Mouse (Mus musculus) ES-Bruce4 (cell line): ENCODE measurements around the gene Manba. TPM values are rescaled to one million over a fixed set of nuclear protein-coding genes. Genes with fewer than 3 reads are reported as not detected.

Experiments used
- H3K27ac ChIP-seq: 2 replicates; pipeline ENCODE4 v1.5.1; 2012; ENCODE audit warnings: low read length, inconsistent platforms; ENCODE audit not compliant: insufficient read depth
- H3K27me3 ChIP-seq: 2 replicates; pipeline ENCODE4 v1.6.1; 2012; ENCODE audit warnings: mild to moderate bottlenecking, low read length, inconsistent platforms; ENCODE audit not compliant: control insufficient read depth, poor library complexity, insufficient read depth, severe bottlenecking
- H3K36me3 ChIP-seq: 2 replicates; pipeline ENCODE4 v1.6.1; 2012; ENCODE audit warnings: inconsistent platforms, mild to moderate bottlenecking, low read length, moderate library complexity; ENCODE audit not compliant: control insufficient read depth, poor library complexity, insufficient read depth, severe bottlenecking
- H3K4me1 ChIP-seq: one replicate; pipeline ENCODE4 v1.8.1; 2011; ENCODE audit warnings: low read length; ENCODE audit not compliant: control insufficient read depth, insufficient read depth
- H3K4me3 ChIP-seq: 2 replicates; pipeline ENCODE4 v1.5.1; 2011; ENCODE audit warnings: low read depth, mild to moderate bottlenecking, low read length
- H3K9ac ChIP-seq: 2 replicates; pipeline ENCODE4 v1.6.1; 2012; ENCODE audit warnings: low read depth, mild to moderate bottlenecking, inconsistent platforms; ENCODE audit not compliant: poor library complexity, severe bottlenecking
- H3K9me3 ChIP-seq: replicated peaks from 2 replicates; pipeline ENCODE4 v1.6.1; 2012; ENCODE audit warnings: mild to moderate bottlenecking, low read length, inconsistent platforms; ENCODE audit not compliant: control insufficient read depth, poor library complexity, insufficient read depth, severe bottlenecking
- CTCF ChIP-seq: IDR thresholded peaks from one replicate; pipeline ENCODE4 v1.8.1; 2011; ENCODE audit warnings: low read depth, low read length
- EP300 ChIP-seq: IDR thresholded peaks from 2 replicates; pipeline ENCODE4 v1.6.1; 2011; ENCODE audit warnings: low read depth, low read length; ENCODE audit not compliant: insufficient read depth
- POLR2A ChIP-seq: IDR thresholded peaks from one replicate; pipeline ENCODE4 v1.8.1; 2011; ENCODE audit warnings: low read length; ENCODE audit not compliant: insufficient read depth
- polyA plus RNA-seq: library from polyadenylated mRNA; stranded (reverse); fragments of >200 nt; gene quantifications from 2 replicates; pipeline ENCODE4 v1.2.4, GENCODE M21; 2011; ENCODE audit warnings: low read depth; ENCODE audit not compliant: missing spikeins, insufficient read depth, insufficient read length

Gene Manba
- polyA plus RNA-seq, 1 experiment, result 122 TPM

DNA sequence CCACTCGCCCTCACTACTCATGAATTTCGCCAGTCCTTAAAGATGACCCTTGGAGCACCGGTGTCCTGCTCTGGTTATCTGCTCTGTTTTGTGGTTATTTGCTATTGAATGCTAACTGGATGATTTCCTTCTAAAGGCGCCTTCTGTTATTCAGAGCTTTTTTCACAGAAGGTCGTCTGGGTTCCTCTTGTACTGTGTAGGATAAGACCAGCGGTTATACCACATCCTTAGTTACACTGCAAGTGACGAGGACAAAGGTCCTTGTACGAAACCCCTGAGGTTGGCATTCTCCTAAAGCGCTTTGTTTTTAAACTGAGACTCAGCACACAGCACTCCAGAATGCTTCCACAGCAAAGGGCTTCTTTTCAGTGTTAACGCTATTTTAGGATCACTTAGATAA, 117.3 kb downstream of the Manba start:
- Histone ChIP-seq H3K36me3 (no peaks in the 10 kb centered on the region), H3K9me3 (no peaks in the 10 kb centered on the region), H3K4me3 (no peak overlapping the region), H3K4me1 (no peaks in the 10 kb centered on the region), H3K27ac (no peak overlapping the region), H3K9ac (no peak overlapping the region), H3K27me3 (no peaks in the 10 kb centered on the region)
- TF ChIP-seq POLR2A, result no peak
- no peak for TF ChIP-seq CTCF
- no peak for TF ChIP-seq EP300

DNA sequence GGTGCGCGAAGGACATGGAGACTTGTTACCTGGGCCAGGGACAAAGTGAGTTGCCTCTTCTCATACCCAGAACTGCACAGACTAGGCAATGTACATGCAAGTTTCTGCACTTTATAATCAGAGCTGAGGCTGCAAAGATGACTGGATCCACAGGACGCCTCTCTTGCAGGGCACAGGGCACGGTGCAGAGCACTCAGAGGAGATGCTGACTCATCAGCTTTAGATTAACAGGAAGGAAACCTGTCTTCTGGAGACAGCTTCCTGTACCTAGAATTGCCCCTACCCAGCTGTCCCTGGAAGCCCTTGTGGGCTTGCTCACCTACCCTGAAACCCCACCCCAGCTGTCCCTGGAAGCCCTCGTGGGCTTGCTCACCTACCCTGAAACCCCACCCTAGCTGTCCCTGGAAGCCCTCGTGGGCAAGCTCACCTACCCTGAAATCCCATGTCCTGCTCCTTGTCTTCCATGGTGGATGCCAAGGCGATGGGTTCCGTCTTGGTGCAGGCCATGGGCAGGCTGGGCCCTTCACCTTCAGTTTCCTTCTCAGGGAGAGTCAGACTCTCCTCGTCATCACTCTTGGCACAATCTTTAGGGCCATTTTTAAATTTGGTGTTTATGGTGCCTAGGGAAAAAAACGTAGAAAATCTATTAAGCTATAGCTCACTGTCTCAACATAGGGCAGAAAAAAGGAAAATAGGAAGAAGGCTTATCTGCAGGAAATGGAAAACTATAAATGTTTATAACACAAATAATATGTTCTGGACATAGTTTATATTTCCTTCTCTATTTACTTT, 119.4 kb downstream of the Manba start:
- Histone ChIP-seq H3K9ac (no peak overlapping the region), H3K27ac (no peak overlapping the region), H3K4me1 (no peaks in the 10 kb centered on the region), H3K4me3 (no peak overlapping the region), H3K27me3 (no peaks in the 10 kb centered on the region), H3K36me3 (no peaks in the 10 kb centered on the region), H3K9me3 (no peaks in the 10 kb centered on the region)
- TF ChIP-seq POLR2A, result no peak

DNA sequence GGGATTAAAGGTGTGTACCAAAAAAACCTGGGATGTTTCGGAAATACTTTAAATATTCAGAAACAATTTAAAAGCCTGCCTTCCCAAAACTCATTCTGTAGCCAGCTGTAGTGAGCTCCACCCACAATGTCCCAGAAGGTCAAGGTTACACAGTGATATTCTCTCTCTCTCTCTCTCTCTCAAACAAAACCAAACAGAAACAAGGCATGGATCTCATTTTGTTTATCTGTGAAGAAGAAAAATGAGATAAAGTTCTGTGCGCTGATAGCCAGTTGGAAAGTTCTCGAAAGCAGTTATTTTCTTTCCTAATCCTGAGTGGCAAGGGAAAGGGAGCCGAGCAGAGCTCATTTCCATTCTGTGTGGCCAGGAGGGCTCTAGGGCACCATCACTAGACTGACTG, 120.1 kb downstream of the Manba start:
- TF ChIP-seq POLR2A (no peak), CTCF (no peak), EP300 (no peak)
- H3K27ac ChIP-seq, result no peak overlapping the region
- H3K9me3 ChIP-seq, result no peaks in the 10 kb centered on the region
- no peaks in the 10 kb centered on the region for H3K4me1 ChIP-seq
- H3K27me3 ChIP-seq, result no peaks in the 10 kb centered on the region
- no peak overlapping the region for H3K4me3 ChIP-seq
- H3K36me3 ChIP-seq, result no peaks in the 10 kb centered on the region
- no peak overlapping the region for H3K9ac ChIP-seq

DNA sequence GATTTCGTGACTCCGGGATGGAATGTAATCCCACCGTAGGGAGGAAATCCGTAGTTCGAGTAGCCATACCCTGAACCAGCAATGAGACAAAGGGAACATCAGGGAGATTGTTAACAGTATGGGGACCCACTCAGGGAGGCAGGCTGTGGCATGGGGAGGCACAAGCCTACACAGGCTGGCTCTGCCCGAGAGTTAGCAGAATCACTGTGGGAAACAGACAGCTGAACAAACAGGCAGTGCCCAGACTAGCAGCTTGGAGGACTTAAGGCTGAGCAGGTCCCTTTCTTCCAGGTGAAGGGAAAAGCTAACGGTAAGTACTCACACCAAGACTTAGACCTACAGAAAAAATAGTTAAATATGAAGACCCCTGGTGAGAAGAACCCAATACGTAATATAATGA, 121.2 kb downstream of the Manba start:
- H3K4me3 ChIP-seq, result no peak overlapping the region
- no peak overlapping the region for H3K27ac ChIP-seq
- H3K36me3 ChIP-seq, result no peaks in the 10 kb centered on the region
- H3K27me3 ChIP-seq, result no peaks in the 10 kb centered on the region
- no peaks in the 10 kb centered on the region for H3K4me1 ChIP-seq
- TF ChIP-seq CTCF, result no peak
- no peak for TF ChIP-seq POLR2A
- TF ChIP-seq EP300, result no peak
- H3K9me3 ChIP-seq, result no peaks in the 10 kb centered on the region
- H3K9ac ChIP-seq, result no peak overlapping the region

DNA sequence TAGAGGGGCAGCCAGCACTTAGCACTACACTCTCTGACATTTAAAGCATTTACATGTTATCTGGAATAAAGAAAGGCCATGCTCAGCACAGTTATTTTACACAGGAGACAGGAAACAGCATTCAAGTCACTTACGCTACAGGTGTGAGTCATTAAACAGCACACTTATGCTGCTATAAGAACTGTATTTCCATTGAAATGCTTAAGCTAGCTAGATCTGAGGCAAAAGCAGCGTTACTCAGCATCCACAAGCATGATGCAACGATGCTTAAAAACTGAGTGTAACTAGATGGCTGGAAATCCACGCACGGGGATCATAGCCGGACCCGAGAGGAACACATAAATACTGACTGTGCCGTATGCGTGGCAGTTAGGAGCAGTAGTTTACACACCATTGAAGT, 121.6 kb downstream of the Manba start:
- Histone ChIP-seq H3K36me3 (no peaks in the 10 kb centered on the region), H3K27ac (no peak overlapping the region), H3K9ac (no peak overlapping the region), H3K27me3 (no peaks in the 10 kb centered on the region), H3K9me3 (no peaks in the 10 kb centered on the region), H3K4me3 (no peak overlapping the region), H3K4me1 (no peaks in the 10 kb centered on the region)
- TF ChIP-seq CTCF (no peak), EP300 (no peak), POLR2A (no peak)

DNA sequence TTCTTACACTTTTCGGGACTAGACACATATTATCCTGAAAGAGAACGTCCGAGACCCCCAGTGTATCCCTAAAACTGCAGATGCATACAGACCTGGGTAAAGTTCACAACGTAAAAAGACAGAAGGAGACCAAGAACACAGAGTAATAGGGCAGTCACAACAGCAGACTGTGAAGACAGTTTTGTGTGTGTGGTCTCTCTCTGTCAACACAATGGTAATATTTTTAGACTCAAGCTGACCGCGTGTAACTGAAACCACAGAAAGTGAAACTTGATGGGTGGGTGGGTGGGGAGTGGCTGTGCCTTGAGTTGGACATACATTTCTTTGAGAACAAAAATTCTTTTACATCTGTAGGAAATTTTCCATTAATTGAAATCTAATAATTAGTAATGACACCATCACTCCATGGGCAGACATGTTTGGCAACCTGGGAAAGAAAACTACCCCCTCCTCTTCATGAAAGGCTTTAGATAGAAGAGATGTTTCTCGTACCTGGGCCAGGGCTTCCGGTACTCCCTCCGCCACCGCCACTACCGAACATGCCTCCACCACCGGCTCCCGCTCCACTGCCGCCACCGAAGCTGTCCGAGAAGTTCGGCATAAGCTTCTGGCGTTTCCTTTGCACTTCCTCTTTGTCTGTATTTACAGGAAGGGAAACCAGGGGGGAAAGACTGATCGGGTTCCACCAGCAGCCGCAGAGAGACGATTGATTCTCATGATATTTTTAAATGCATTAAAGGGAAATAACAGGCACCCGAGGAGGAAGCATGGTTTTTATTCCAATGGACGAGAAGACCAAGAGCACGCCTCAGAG, 122.5 kb downstream of the Manba start:
- H3K9ac ChIP-seq, result no peak overlapping the region
- no peak overlapping the region; the same call in 1 of the 2 replicates for H3K4me3 ChIP-seq
- no peaks in the 10 kb centered on the region for H3K9me3 ChIP-seq
- H3K36me3 ChIP-seq, result no peaks in the 10 kb centered on the region
- no peaks in the 10 kb centered on the region for H3K4me1 ChIP-seq
- TF ChIP-seq POLR2A, result no peak
- no peak overlapping the region for H3K27ac ChIP-seq
- no peaks in the 10 kb centered on the region for H3K27me3 ChIP-seq
